Mouse (Mus musculus) Muller cell, postnatal 12 days (primary cell): ENCODE data around the gene Gipc1.

Experiments used
- DNase-seq: peaks from one replicate; pipeline ENCODE4 v3.0.0-alpha.2; 2015; ENCODE audit errors: inconsistent ontology term

The Gipc1 gene

GRCm38 (mm10) chr8:83679866-83680265 lies 27.4 kb downstream of the Gipc1 start:
- DNase-seq = no peak

GRCm38 (mm10) chr8:83680603-83681002 lies 28.1 kb downstream of the Gipc1 start:
- no peak for DNase-seq

GRCm38 (mm10) chr8:83681099-83681498 lies 28.6 kb downstream of the Gipc1 start:
- DNase-seq = no peak

- DNase-seq = no peak
These were observed 32.0 kb downstream of the Gipc1 start for GRCm38 (mm10) chr8:83684517-83684916.

GRCm38 (mm10) chr8:83689264-83689663 lies 36.8 kb downstream of the Gipc1 start:
- no peak for DNase-seq

- DNase-seq = no peak
These were observed 41.2 kb downstream of the Gipc1 start for GRCm38 (mm10) chr8:83693609-83694236.

- no peak for DNase-seq
These were observed 42.1 kb downstream of the Gipc1 start for GRCm38 (mm10) chr8:83694369-83695160.

GRCm38 (mm10) chr8:83695351-83696106 lies 43.1 kb downstream of the Gipc1 start:
- no peak for DNase-seq

- peak; percentile 67 for DNase-seq
These were observed 45.1 kb downstream of the Gipc1 start for GRCm38 (mm10) chr8:83697374-83698220.

GRCm38 (mm10) chr8:83698291-83698660 lies 45.8 kb downstream of the Gipc1 start:
- DNase-seq = peak; percentile 32

GRCm38 (mm10) chr8:83698661-83699453 lies 46.4 kb downstream of the Gipc1 start, which contains the start of gene Pkn1:
TSS of gene Pkn1 (minus strand) at chr8:83699179.
- peak; percentile 88 for DNase-seq

- no peak for DNase-seq
These were observed 47.1 kb downstream of the Gipc1 start for GRCm38 (mm10) chr8:83699566-83699965.

GRCm38 (mm10) chr8:83700423-83701085 lies 48.1 kb downstream of the Gipc1 start:
- DNase-seq = peak; percentile 44

GRCm38 (mm10) chr8:83703426-83703825 lies 50.9 kb downstream of the Gipc1 start:
- DNase-seq = no peak

- no peak for DNase-seq
These were observed 53.9 kb downstream of the Gipc1 start for GRCm38 (mm10) chr8:83706411-83706810.

- DNase-seq = no peak
These were observed 55.1 kb downstream of the Gipc1 start for GRCm38 (mm10) chr8:83707554-83707953.
